Mouse (Mus musculus): ENCODE measurements at regions not wholly inside any gene's neighbourhood (a gene's known extent, or its start where the extent isn't known, plus 50 kb on each side); places are given as distances from the start of the nearest gene placed in this dataset.
A peak's percentile ranks its signal among the peaks of the same experiment; 100 is the strongest.

DNA sequence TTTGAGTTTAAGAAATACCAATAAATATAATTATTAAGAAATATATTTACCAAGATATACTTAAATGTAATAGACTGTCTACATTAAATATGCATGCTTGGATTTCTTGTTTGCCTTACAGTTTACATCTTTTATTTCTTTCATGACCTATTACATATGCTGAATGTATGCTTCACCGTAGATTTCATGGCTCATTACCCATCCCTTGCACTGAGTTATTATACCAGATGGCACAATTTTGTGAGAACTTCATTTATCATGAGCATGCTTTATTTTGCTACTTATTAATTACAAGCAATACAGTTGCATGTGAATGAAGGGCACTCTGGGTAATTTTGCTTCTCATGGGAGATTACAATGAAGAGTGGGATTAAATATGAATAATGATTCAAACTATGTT, 856.0 kb upstream of the Nectin3 start:
- DNase-seq: no peak

- DNase-seq: no peak
Observed at GRCm38 (mm10) chr16:47394398-47394797, 889.1 kb upstream of the Dppa4 start.

GRCm38 (mm10) chr16:47407067-47407466, 876.5 kb upstream of the Dppa4 start:
- DNase-seq: no peak

GRCm38 (mm10) chr16:47418680-47419252, 864.8 kb upstream of the Dppa4 start:
- DNase-seq: no peak

GRCm38 (mm10) chr16:47445083-47445482, 838.5 kb upstream of the Dppa4 start:
- DNase-seq: no peak

DNA sequence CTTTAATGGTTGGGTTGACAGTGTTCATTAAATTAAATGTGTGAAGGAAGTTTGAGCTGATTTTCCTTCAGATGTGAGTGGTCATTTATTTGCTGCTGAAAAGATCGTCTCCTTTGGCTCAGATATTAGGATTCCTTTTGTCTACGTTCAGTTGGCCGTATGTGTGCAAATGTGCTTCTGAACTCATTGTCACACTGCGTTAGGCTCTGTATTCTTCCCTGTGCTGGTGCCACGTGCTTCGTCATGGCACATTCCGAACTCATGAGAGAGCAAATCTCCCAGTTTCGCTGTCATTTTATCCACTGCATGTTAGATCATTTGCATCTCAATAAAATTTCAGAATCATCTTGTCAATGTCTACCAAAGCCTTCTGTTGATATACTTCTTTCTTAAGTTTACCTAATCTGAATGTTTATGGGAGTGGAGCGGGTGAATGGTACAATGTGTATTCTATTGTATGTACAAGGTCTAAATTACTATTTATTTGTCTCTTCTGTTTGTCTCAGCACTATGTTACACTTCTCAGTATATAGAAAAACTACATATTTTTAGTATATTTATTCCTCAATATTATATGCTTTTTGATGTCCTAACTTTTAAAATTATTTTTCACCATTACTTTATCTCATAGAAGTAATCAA, 808.0 kb upstream of the Dppa4 start:
- DNase-seq: no peak

DNA sequence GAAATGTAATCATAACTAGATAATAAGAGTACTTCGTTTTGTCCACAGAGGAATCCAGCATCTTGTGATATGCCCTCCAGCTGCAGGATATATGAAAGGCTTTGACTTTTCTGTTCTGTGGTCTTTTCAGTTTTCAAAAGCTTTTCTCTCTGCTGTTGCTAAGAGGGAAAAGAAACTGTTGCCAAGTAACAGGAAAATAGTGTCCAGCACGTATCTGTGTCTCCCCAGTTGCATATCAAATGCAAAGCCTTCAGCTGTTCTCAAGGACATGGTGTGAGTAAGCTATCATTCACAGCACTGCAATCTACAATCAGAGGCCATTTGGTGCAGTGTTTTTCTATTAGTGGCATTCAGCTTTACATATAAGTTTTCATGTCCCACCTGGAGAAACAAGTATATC, 801.5 kb upstream of the Dppa4 start:
- no peak for DNase-seq

DNA sequence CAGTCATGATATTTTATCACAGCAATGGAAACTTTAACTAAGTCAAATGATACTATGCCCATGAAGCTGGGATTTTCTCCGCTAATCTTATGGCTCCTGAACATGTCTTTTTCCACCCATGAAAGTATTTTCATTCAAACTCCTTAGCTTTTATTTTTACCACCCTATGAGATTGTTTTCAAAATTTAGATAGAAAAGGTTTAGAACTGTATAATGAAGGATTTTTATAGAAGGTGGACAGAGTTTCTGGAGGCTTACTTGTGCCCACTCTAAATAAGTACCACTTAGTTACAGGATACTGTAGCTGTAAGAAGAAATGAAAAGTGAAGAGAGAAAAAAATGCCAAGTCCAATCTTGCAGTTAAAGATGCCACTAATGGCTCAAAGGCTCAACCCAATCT, 795.0 kb upstream of the Dppa4 start:
- no peak for DNase-seq

DNA sequence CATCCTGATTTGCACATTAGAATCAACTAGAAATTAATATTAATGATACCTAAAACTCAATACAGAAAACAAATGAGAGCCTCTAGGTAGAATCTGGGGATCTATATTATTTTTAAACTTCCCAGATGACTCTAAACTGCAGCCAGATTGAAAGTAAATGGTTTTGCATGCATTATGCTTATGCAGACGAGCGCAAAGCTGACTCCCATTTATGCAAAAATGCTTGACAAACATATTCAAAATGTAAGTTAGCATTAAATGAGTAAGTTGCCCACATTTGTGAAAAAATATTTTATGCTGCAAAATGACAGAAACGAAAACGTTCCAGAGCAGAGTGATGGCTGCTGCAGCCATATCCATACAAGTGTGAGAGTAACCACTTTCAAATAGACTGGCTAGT, 757.7 kb upstream of the Dppa4 start:
- DNase-seq: peak; percentile 5

GRCm38 (mm10) chr16:47526613-47527012, 756.9 kb upstream of the Dppa4 start:
- no peak for DNase-seq

- DNase-seq: no peak
Observed at GRCm38 (mm10) chr16:47536524-47536923, 747.0 kb upstream of the Dppa4 start.

DNA sequence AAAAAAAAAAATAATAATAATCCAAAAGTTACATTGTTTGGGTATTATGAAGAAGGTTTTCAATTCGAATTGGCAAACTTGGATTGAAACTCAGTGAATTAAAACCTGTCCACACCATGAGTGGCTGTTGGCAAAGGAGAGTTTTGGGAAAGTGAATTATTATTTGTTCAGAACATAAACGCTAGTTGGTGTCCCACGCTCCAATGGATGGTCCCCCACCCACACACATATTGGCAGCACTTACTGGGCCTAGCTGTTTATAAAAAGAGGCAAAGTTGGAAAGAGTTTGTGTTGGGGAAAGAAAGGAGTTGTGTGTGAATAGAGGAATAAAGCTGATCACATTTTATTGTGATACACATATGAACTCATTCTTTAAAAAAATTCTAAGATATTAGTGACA, 732.4 kb upstream of the Dppa4 start:
- DNase-seq: no peak

- DNase-seq: no peak
Observed at GRCm38 (mm10) chr16:47568051-47568450, 715.5 kb upstream of the Dppa4 start.

DNA sequence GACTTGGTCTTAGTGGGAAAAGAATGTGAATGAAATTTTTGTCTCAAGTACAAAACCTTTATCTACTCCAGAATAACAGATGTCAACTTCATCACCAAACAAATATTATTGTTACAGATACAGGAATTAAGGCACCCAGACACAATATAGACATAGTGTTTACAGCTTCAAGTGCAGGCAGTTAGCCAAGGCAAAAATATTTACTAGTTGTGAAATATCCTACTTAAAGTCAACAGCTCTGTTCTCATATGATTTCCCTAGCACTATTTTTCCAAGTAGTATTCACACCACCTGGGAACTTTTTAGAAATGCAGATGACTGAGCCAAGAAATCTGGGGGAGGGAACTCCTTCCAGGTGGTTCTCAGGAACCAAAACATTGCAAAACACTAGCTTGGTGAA, 684.1 kb upstream of the Dppa4 start:
- DNase-seq: no peak

All from right cerebral cortex, postnatal 14 days (tissue).